Mouse (Mus musculus): ENCODE measurements around the gene Cacnb3. TPM values are rescaled to one million over a fixed set of nuclear protein-coding genes. Genes with fewer than 3 reads are reported as not detected.
A peak's percentile ranks its signal among the peaks of the same experiment; 100 is the strongest.

Gene Cacnb3
- polyA plus RNA-seq, 1 experiment from 2014 or later, result 22.8 TPM

- ATAC-seq, result no peak
- Histone ChIP-seq H3K4me1 (ENCODE audit: control insufficient read depth, insufficient read depth, low read length) (no peaks in the 10 kb centered on the region), H3K4me3 (ENCODE audit: low read length) (no peak overlapping the region), H3K9ac (ENCODE audit: low read depth, low read length) (no peak overlapping the region), H3K36me3 (ENCODE audit: control insufficient read depth, insufficient read depth, low read length) (peaks cover 35% of the 10 kb centered on the region), H3K27ac (ENCODE audit: low read length) (no peak overlapping the region), H3K4me2 (ENCODE audit: low read depth, low read length) (no peak overlapping the region), H3K27me3 (replicated peaks; ENCODE audit: control insufficient read depth, insufficient read depth, low read length) (no peaks in the 10 kb centered on the region), H3K9me3 (ENCODE audit: control insufficient read depth, low read length) (no peaks in the 10 kb centered on the region)
- 81% methylated on average over 12 of the region's 12 CpGs for WGBS
Observed at GRCm38 (mm10) chr15:98644406-98644805, 13.8 kb downstream of the Cacnb3 start.

- Histone ChIP-seq H3K27me3 (replicated peaks; ENCODE audit: control insufficient read depth, insufficient read depth, low read length) (no peaks in the 10 kb centered on the region), H3K4me3 (ENCODE audit: low read length) (no peak overlapping the region), H3K27ac (ENCODE audit: low read length) (no peak overlapping the region), H3K36me3 (ENCODE audit: control insufficient read depth, insufficient read depth, low read length) (peaks cover 43% of the 10 kb centered on the region), H3K9ac (ENCODE audit: low read depth, low read length) (no peak overlapping the region), H3K9me3 (ENCODE audit: control insufficient read depth, low read length) (no peaks in the 10 kb centered on the region), H3K4me1 (ENCODE audit: control insufficient read depth, insufficient read depth, low read length) (no peaks in the 10 kb centered on the region), H3K4me2 (ENCODE audit: low read depth, low read length) (no peak overlapping the region)
- WGBS, result 84% methylated on average over 24 of the region's 24 CpGs
- no peak for ATAC-seq
Observed at GRCm38 (mm10) chr15:98645057-98646026, 14.7 kb downstream of the Cacnb3 start.

GRCm38 (mm10) chr15:98646737-98647136 is 16.1 kb downstream of the Cacnb3 start:
- Histone ChIP-seq H3K4me3 (ENCODE audit: low read length) (no peak overlapping the region), H3K9me3 (ENCODE audit: control insufficient read depth, low read length) (no peaks in the 10 kb centered on the region), H3K36me3 (ENCODE audit: control insufficient read depth, insufficient read depth, low read length) (peaks cover 54% of the 10 kb centered on the region), H3K4me1 (ENCODE audit: control insufficient read depth, insufficient read depth, low read length) (no peaks in the 10 kb centered on the region), H3K27ac (ENCODE audit: low read length) (no peak overlapping the region), H3K27me3 (replicated peaks; ENCODE audit: control insufficient read depth, insufficient read depth, low read length) (no peaks in the 10 kb centered on the region), H3K4me2 (ENCODE audit: low read depth, low read length) (no peak overlapping the region), H3K9ac (ENCODE audit: low read depth, low read length) (no peak overlapping the region)
- no peak for ATAC-seq
- 81% methylated on average over 8 of the region's 8 CpGs for WGBS

- Histone ChIP-seq H3K36me3 (ENCODE audit: control insufficient read depth, insufficient read depth, low read length) (peaks cover 60% of the 10 kb centered on the region), H3K27ac (ENCODE audit: low read length) (no peak overlapping the region), H3K4me3 (ENCODE audit: low read length) (no peak overlapping the region), H3K27me3 (replicated peaks; ENCODE audit: control insufficient read depth, insufficient read depth, low read length) (no peaks in the 10 kb centered on the region), H3K9me3 (ENCODE audit: control insufficient read depth, low read length) (no peaks in the 10 kb centered on the region), H3K4me2 (ENCODE audit: low read depth, low read length) (no peak overlapping the region), H3K9ac (ENCODE audit: low read depth, low read length) (no peak overlapping the region), H3K4me1 (ENCODE audit: control insufficient read depth, insufficient read depth, low read length) (no peaks in the 10 kb centered on the region)
- WGBS, result 84% methylated on average over 10 of the region's 10 CpGs
- ATAC-seq, result no peak
Observed at GRCm38 (mm10) chr15:98647308-98647707, 16.7 kb downstream of the Cacnb3 start.

GRCm38 (mm10) chr15:98648071-98648470 is 17.4 kb downstream of the Cacnb3 start:
- no peak overlapping the region for H3K9ac ChIP-seq (ENCODE audit: low read depth, low read length)

GRCm38 (mm10) chr15:98651431-98651830 is 20.8 kb downstream of the Cacnb3 start:
- Histone ChIP-seq H3K36me3 (ENCODE audit: control insufficient read depth, insufficient read depth, low read length) (peaks cover 62% of the 10 kb centered on the region), H3K9me3 (ENCODE audit: control insufficient read depth, low read length) (no peaks in the 10 kb centered on the region), H3K4me3 (ENCODE audit: low read length) (no peak overlapping the region), H3K27ac (ENCODE audit: low read length) (no peak overlapping the region), H3K4me1 (ENCODE audit: control insufficient read depth, insufficient read depth, low read length) (no peaks in the 10 kb centered on the region), H3K4me2 (ENCODE audit: low read depth, low read length) (no peak overlapping the region), H3K27me3 (replicated peaks; ENCODE audit: control insufficient read depth, insufficient read depth, low read length) (no peaks in the 10 kb centered on the region), H3K9ac (ENCODE audit: low read depth, low read length) (no peak overlapping the region)
- ATAC-seq, result no peak
- WGBS, result 91% methylated on average over 15 of the region's 15 CpGs

More at GRCm38 (mm10) chr15:98648071-98648470, 17.4 kb downstream of the Cacnb3 start:
- Histone ChIP-seq H3K27ac (ENCODE audit: low read length) (no peak overlapping the region), H3K27me3 (replicated peaks; ENCODE audit: control insufficient read depth, insufficient read depth, low read length) (no peaks in the 10 kb centered on the region), H3K4me1 (ENCODE audit: control insufficient read depth, insufficient read depth, low read length) (no peaks in the 10 kb centered on the region), H3K36me3 (ENCODE audit: control insufficient read depth, insufficient read depth, low read length) (peaks cover 68% of the 10 kb centered on the region), H3K9me3 (ENCODE audit: control insufficient read depth, low read length) (no peaks in the 10 kb centered on the region), H3K4me2 (ENCODE audit: low read depth, low read length) (no peak overlapping the region), H3K4me3 (ENCODE audit: low read length) (no peak overlapping the region)
- ATAC-seq, result no peak
- WGBS, result 94% methylated on average over 3 of the region's 3 CpGs

GRCm38 (mm10) chr15:98652174-98652573 is 21.5 kb downstream of the Cacnb3 start:
- Histone ChIP-seq H3K9ac (ENCODE audit: low read depth, low read length) (no peak overlapping the region), H3K27me3 (replicated peaks; ENCODE audit: control insufficient read depth, insufficient read depth, low read length) (no peaks in the 10 kb centered on the region), H3K27ac (ENCODE audit: low read length) (no peak overlapping the region), H3K4me3 (ENCODE audit: low read length) (no peak overlapping the region), H3K9me3 (ENCODE audit: control insufficient read depth, low read length) (no peaks in the 10 kb centered on the region), H3K4me1 (ENCODE audit: control insufficient read depth, insufficient read depth, low read length) (no peaks in the 10 kb centered on the region), H3K4me2 (ENCODE audit: low read depth, low read length) (no peak overlapping the region), H3K36me3 (ENCODE audit: control insufficient read depth, insufficient read depth, low read length) (peaks cover 61% of the 10 kb centered on the region)
- ATAC-seq, result no peak
- 95% methylated on average over 8 of the region's 8 CpGs for WGBS

- H3K4me1 ChIP-seq (ENCODE audit: control insufficient read depth, insufficient read depth, low read length), result no peaks in the 10 kb centered on the region
- H3K9me3 ChIP-seq (ENCODE audit: control insufficient read depth, low read length), result no peaks in the 10 kb centered on the region
- H3K4me3 ChIP-seq (ENCODE audit: low read length), result no peak overlapping the region
- 78% methylated on average over 15 of the region's 15 CpGs for WGBS
- H3K36me3 ChIP-seq (ENCODE audit: control insufficient read depth, insufficient read depth, low read length), result peaks cover 39% of the 10 kb centered on the region
- no peaks in the 10 kb centered on the region for H3K27me3 ChIP-seq (replicated peaks; ENCODE audit: control insufficient read depth, insufficient read depth, low read length)
- no peak overlapping the region for H3K9ac ChIP-seq (ENCODE audit: low read depth, low read length)
- H3K4me2 ChIP-seq (ENCODE audit: low read depth, low read length), result no peak overlapping the region
- no peak overlapping the region for H3K27ac ChIP-seq (ENCODE audit: low read length)
- no peak for ATAC-seq
Observed at GRCm38 (mm10) chr15:98656982-98657751, 26.5 kb downstream of the Cacnb3 start.

- Histone ChIP-seq H3K27ac (ENCODE audit: low read length) (peak overlapping the region; percentile 93), H3K36me3 (ENCODE audit: control insufficient read depth, insufficient read depth, low read length) (peaks cover 13% of the 10 kb centered on the region), H3K9me3 (ENCODE audit: control insufficient read depth, low read length) (no peaks in the 10 kb centered on the region), H3K4me3 (ENCODE audit: low read length) (peak overlapping the region; percentile 75), H3K27me3 (replicated peaks; ENCODE audit: control insufficient read depth, insufficient read depth, low read length) (no peaks in the 10 kb centered on the region), H3K4me1 (ENCODE audit: control insufficient read depth, insufficient read depth, low read length) (no peaks in the 10 kb centered on the region), H3K9ac (ENCODE audit: low read depth, low read length) (peak overlapping the region; percentile 91), H3K4me2 (ENCODE audit: low read depth, low read length) (peak overlapping the region; percentile 63)
- under 1% methylated on average over 14 of the region's 14 CpGs for whole genome bisulfite sequencing
- no peak for ATAC-seq
Observed at GRCm38 (mm10) chr15:98662198-98662566, 31.5 kb downstream of the Cacnb3 start.

Measured in intestine, embryonic 16.5 days (tissue).